Mouse (Mus musculus) bone marrow macrophage, adult 2 months (primary cell): ENCODE results near the gene Zfp551. TPM values are rescaled to one million over a fixed set of nuclear protein-coding genes. Genes with fewer than 3 reads are reported as not detected.

Source experiments
- H3K27ac ChIP-seq: 2 replicates; pipeline ENCODE4 v1.5.1; 2012; ENCODE audit warnings: low read depth, low read length; ENCODE audit not compliant: insufficient read depth
- H3K4me1 ChIP-seq: 2 replicates; pipeline ENCODE4 v1.6.1; 2012; ENCODE audit warnings: low read length; ENCODE audit not compliant: control insufficient read depth, insufficient read depth
- H3K4me3 ChIP-seq: 2 replicates; pipeline ENCODE4 v1.5.1; 2012; ENCODE audit warnings: mild to moderate bottlenecking, low read length, moderate library complexity; ENCODE audit not compliant: insufficient read depth
- CTCF ChIP-seq: IDR thresholded peaks from 2 replicates; pipeline ENCODE4 v1.5.1; 2012; ENCODE audit warnings: low read depth, mild to moderate bottlenecking, low read length, moderate library complexity
- POLR2A ChIP-seq: IDR thresholded peaks from 2 replicates; pipeline ENCODE4 v1.6.1; 2012; ENCODE audit warnings: mild to moderate bottlenecking, low read depth, low read length, borderline replicate concordance
- polyA plus RNA-seq: library from polyadenylated mRNA; stranded (reverse); fragments of >200 nt; gene quantifications from 2 replicates; pipeline ENCODE4 v1.2.4, GENCODE M21; 2012; ENCODE audit not compliant: missing spikeins, insufficient read depth, insufficient read length

Zfp551 gene
- 0.85 and 0.91 TPM in 2 replicates for polyA plus RNA-seq

DNA sequence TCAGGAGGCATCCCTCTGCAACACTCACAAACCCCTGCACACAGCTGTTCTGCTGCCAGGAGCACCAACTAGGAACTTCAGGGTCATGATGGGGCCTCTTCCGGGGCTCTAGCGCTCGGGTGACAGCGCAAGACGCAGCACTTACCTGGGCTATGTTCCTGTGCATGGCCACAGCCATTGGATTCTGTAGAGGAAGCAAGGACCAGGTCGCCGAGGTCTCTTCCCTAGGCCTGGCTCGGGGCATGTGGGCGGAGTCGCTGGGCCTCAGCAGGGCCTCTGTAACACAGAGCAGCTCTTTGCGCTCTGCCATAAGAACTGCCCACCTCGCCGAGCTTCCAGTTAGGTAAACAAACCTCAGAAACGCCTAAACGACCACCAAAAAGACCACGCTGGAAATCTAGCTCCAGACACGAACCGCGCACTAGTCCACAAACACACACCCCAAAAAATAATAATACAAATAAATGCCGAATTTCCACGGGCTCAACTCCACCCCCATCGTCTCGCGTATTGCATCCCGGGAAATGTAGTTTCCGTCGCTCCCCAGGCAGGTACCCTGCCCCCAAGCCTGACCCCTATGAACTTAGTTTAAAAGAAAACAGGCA, at the start of gene Zfp551:
Gene Zfp551, minus strand, starts transcription at position 507 of the 605 bp plus-strand sequence.
- no peaks in the 10 kb centered on the region for H3K4me1 ChIP-seq
- H3K27ac ChIP-seq, result no peak within 1 kb of the TSS
- peak within 1 kb of the TSS; percentile 65 for H3K4me3 ChIP-seq
- no peak for TF ChIP-seq POLR2A
- TF ChIP-seq CTCF, result no peak

DNA sequence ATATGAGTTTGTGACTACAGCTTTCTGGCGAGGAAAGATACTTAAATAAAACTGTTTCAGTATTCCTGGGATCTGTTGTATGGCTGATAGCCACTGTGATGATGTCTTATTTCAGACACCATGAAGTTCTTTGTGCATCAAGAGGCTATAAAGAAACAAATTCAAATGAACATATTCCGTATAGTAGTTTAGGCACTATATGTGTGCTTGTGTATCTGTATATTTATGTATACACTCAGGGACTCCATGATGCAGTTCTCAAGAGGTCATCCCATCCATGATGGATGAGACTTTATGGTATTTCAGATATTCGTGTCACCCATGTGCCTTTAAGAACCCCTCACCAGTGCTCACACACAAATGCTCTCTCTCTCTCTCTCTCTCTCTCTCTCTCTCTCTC, 304 bp upstream of the Zfp551 start:
- Histone ChIP-seq H3K27ac (no peak overlapping the region), H3K4me1 (no peaks in the 10 kb centered on the region), H3K4me3 (no peak overlapping the region)
- TF ChIP-seq CTCF (no peak), POLR2A (no peak)

DNA sequence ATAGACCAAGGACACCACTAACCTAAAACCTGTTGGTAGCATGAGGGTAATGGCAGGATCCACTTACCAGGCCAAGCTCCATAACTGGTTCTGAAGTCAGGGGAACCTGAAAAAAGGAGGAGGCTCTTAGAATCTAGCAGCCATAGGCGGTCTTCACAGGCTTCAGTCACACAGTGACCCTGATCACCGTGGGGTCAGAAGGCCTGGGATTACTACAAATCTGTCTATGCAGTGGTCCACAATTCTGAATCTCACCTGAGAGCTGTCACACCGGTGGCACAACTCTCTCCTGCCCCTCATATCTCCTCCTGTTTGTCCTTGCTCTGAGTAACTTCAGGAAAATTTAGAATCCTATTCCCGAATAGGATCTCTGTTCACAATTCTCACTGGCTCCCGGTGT, 810 bp downstream of the Zfp551 start:
- Histone ChIP-seq H3K27ac (no peak overlapping the region), H3K4me1 (no peaks in the 10 kb centered on the region), H3K4me3 (peak overlapping the region; percentile 65)
- TF ChIP-seq POLR2A (no peak), CTCF (no peak)

DNA sequence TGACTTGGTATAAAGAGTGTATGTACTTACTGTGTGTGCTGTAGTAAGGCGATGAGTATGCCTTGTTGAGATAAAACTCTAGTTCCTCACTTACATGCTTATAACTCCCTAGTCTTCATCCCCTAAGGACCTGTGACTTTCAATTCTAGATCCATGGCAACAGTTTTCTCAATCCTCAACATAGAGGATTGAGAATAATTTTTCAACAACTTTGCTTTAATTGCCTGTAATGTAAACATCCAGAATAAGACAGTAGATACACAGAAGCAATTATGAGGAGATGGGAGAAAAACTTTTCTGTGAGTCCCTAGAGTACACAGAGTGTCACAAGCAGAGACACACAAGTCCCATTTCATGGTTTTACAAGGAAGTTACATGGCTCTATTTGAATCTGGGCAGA, 53.4 kb downstream of the Zfp551 start, which contains the start of gene Vmn1r84:
Gene Vmn1r84, minus strand, starts transcription at position 101 of the 400 bp plus-strand sequence.
- H3K27ac ChIP-seq, result no peak within 1 kb of the TSS
- no peaks in the 10 kb centered on the region for H3K4me1 ChIP-seq
- no peak within 1 kb of the TSS for H3K4me3 ChIP-seq
- no peak for TF ChIP-seq CTCF
- TF ChIP-seq POLR2A, result no peak

Other genes with a start within 250 kb of the Zfp551 start
- gene Vmn1r80, start 233.5 kb downstream of the Zfp551 start, polyA plus RNA-seq, result 0.08 TPM in 1 of 2 replicates, not detected in the other
- 0.13 TPM in 1 of 2 replicates, not detected in the other for gene Vmn1r81, start 154.5 kb downstream of the Zfp551 start, polyA plus RNA-seq
- not detected in 2 replicates for gene Vmn1r82, start 122.3 kb downstream of the Zfp551 start, polyA plus RNA-seq
- 0.20 TPM in 1 of 2 replicates, not detected in the other for gene Vmn1r83, start 93.3 kb downstream of the Zfp551 start, polyA plus RNA-seq
- gene Vmn1r84, start 53.5 kb downstream of the Zfp551 start, polyA plus RNA-seq, result 0.16 TPM in 1 of 2 replicates, not detected in the other
- gene Zfp606, start 55.5 kb upstream of the Zfp551 start, polyA plus RNA-seq, result 6.6 and 7.2 TPM in 2 replicates
- gene 2900092C05Rik, start 89.8 kb upstream of the Zfp551 start, polyA plus RNA-seq, result not detected in 2 replicates
- 0.03 and 0.05 TPM in 2 replicates for gene Vmn2r53, start 186.0 kb upstream of the Zfp551 start, polyA plus RNA-seq
- not detected in 2 replicates for gene Vmn2r54, start 217.6 kb upstream of the Zfp551 start, polyA plus RNA-seq